8 mouse cellular contexts compared by ENCODE assay signal in the genomic region with DNA sequence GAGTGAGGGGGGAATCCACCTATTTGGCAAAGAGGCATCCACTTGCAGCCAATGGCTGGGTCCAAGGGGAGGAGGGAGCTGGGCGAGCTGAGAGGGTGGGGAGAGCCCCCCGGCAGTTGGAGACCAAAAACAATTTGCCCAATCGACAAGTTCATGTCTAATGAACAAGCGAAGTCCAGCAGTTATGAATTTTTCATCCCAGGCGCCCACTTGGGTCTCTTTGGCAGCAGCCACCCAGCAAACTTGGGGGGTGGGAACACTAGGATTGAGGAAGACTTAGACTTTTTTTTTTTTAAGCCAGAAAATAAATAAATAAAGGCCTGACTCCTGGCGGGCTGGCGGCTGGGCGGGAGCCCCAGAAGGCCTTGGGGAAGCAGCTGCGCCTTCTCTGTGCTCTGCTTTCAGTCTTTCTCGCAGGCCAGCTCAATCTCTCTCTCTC. TPM values are rescaled to one million over a fixed set of nuclear protein-coding genes. Genes with fewer than 3 reads are reported as not detected.
DNase-seq lines count a peak whose midpoint lies in the region; ATAC-seq and TF ChIP-seq lines count a peak whose summit lies in the region.

No protein-coding gene starts in this region.

- peaks cover 23% of the 10 kb centered on the region for H3K27me3 ChIP-seq in forebrain, embryonic 14.5 days (replicated peaks; ENCODE audit: control insufficient read depth, insufficient read depth, low read length)
- H3K27me3 ChIP-seq in hindbrain, embryonic 13.5 days: peaks cover 94% of the 10 kb centered on the region
- H3K27me3 ChIP-seq in testis, adult 2 months (ENCODE audit: control insufficient read depth, insufficient read depth, low read length): no peaks in the 10 kb centered on the region

- H3K27ac ChIP-seq in forebrain, embryonic 14.5 days (ENCODE audit: low read depth, low read length): peak overlapping the region; percentile 97
- H3K27ac ChIP-seq in hindbrain, embryonic 13.5 days: peak overlapping the region; percentile 91
- H3K27ac ChIP-seq in testis, adult 2 months (ENCODE audit: control insufficient read depth, insufficient read depth, low read depth, low read length): peak overlapping the region; percentile 55; the same call in 1 of the 2 replicates

- H3K4me1 ChIP-seq in forebrain, embryonic 14.5 days (ENCODE audit: control insufficient read depth, insufficient read depth, low read length): peaks cover 43% of the 10 kb centered on the region
- peaks cover 65% of the 10 kb centered on the region for H3K4me1 ChIP-seq in hindbrain, embryonic 13.5 days (replicated peaks)
- peaks cover 23% of the 10 kb centered on the region for H3K4me1 ChIP-seq in testis, adult 2 months (ENCODE audit: control insufficient read depth, insufficient read depth, low read length)

- peak overlapping the region; percentile 17; the same call in 1 of the 2 replicates for H3K4me3 ChIP-seq in forebrain, embryonic 14.5 days (ENCODE audit: low read depth, low read length)
- no peak overlapping the region for H3K4me3 ChIP-seq in hindbrain, embryonic 13.5 days
- no peak overlapping the region for H3K4me3 ChIP-seq in testis, adult 2 months (ENCODE audit: control insufficient read depth, low read depth, low read length)

- peak; percentile 56 for DNase-seq in layer of hippocampus, adult 9-11 months
- DNase-seq in layer of hippocampus, adult 9-10 months (ENCODE audit: low spot score): no peak
- peak; percentile 77 for DNase-seq in adipocyte (ENCODE audit: low spot score)
- DNase-seq in forebrain, embryonic 14.5 days (ENCODE audit: low spot score): peak; percentile 92
- peak; percentile 51 for DNase-seq in lung, postnatal 36 days
- DNase-seq in spleen, postnatal 10 days (ENCODE audit: low spot score in 2 of 2): no peak

- peaks cover 3% of the 10 kb centered on the region; the same call in 1 of the 2 replicates for H3K36me3 ChIP-seq in forebrain, embryonic 14.5 days (ENCODE audit: control insufficient read depth, insufficient read depth, low read length)
- no peaks in the 10 kb centered on the region for H3K36me3 ChIP-seq in hindbrain, embryonic 13.5 days
- H3K36me3 ChIP-seq in testis, adult 2 months (ENCODE audit: control insufficient read depth, insufficient read depth, low read length): no peaks in the 10 kb centered on the region

- TF ChIP-seq POLR2A in testis, adult 2 months (IDR thresholded peaks at IDR 0.05; ENCODE audit: control insufficient read depth, low read depth, low read length): no peak

- H3K4me2 ChIP-seq in forebrain, embryonic 14.5 days (ENCODE audit: low read length): peak overlapping the region; percentile 56
- H3K4me2 ChIP-seq in hindbrain, embryonic 13.5 days: peak overlapping the region; percentile 49

- peak overlapping the region; percentile 68 for H3K9ac ChIP-seq in forebrain, embryonic 14.5 days (ENCODE audit: low read length)
- H3K9ac ChIP-seq in hindbrain, embryonic 13.5 days: no peak overlapping the region

- ATAC-seq in forebrain, embryonic 14.5 days: peak; percentile 73
- ATAC-seq in hindbrain, embryonic 13.5 days (ENCODE audit: low FRiP score): peak; percentile 63; the same call in 1 of the 2 replicates

- no peaks in the 10 kb centered on the region for H3K9me3 ChIP-seq in forebrain, embryonic 14.5 days (replicated peaks; ENCODE audit: control insufficient read depth, low read length)
- no peaks in the 10 kb centered on the region for H3K9me3 ChIP-seq in hindbrain, embryonic 13.5 days

- no peak for TF ChIP-seq CTCF in testis, adult 2 months (IDR thresholded peaks at IDR 0.05; ENCODE audit: control insufficient read depth, insufficient read depth, insufficient replicate concordance, low read depth, low read length)

- WGBS in forebrain, embryonic 14.5 days: under 1% methylated on average over 10 of the region's 10 CpGs
- WGBS in hindbrain, embryonic 13.5 days: 0% methylated on average over 10 of the region's 10 CpGs

RNA-seq across cellular contexts. Expression of a gene that starts 25.7 kb away (rescaled TPM):
- polyA plus RNA-seq in forebrain, embryonic 14.5 days (2014; fragmentation: Nextera tagmentation; extraction: Ambion mirVana): 237 and 318 TPM in 2 replicates
- polyA plus RNA-seq in hindbrain, embryonic 13.5 days (2015; fragmentation: Nextera tagmentation; extraction: Ambion mirVana): 35.3 and 44.1 TPM in 2 replicates
- 4.3 and 5.0 TPM in 2 replicates for polyA plus RNA-seq in testis, adult 2 months (2012; rRNA removed)

RNA-seq across cellular contexts. Expression of a gene that starts 48.1 kb away (rescaled TPM):
- 8.6 and 9.4 TPM in 2 replicates for polyA plus RNA-seq in forebrain, embryonic 14.5 days (2014; fragmentation: Nextera tagmentation; extraction: Ambion mirVana)
- polyA plus RNA-seq in hindbrain, embryonic 13.5 days (2015; fragmentation: Nextera tagmentation; extraction: Ambion mirVana): 10.8 and 11.5 TPM in 2 replicates
- 27.1 and 29.7 TPM in 2 replicates for polyA plus RNA-seq in testis, adult 2 months (2012; rRNA removed)

RNA-seq across cellular contexts. Expression of a gene that starts 51.7 kb away (rescaled TPM):
- polyA plus RNA-seq in forebrain, embryonic 14.5 days (2014; fragmentation: Nextera tagmentation; extraction: Ambion mirVana): 1.5 and 1.7 TPM in 2 replicates
- 1.0 and 2.3 TPM in 2 replicates for polyA plus RNA-seq in hindbrain, embryonic 13.5 days (2015; fragmentation: Nextera tagmentation; extraction: Ambion mirVana)
- polyA plus RNA-seq in testis, adult 2 months (2012; rRNA removed): 0.32 TPM in 2 replicates

RNA-seq across cellular contexts. Expression of a gene that starts 56.8 kb away (rescaled TPM):
- polyA plus RNA-seq in forebrain, embryonic 14.5 days (2014; fragmentation: Nextera tagmentation; extraction: Ambion mirVana): 35.2 and 41.3 TPM in 2 replicates
- 37.3 and 37.8 TPM in 2 replicates for polyA plus RNA-seq in hindbrain, embryonic 13.5 days (2015; fragmentation: Nextera tagmentation; extraction: Ambion mirVana)
- polyA plus RNA-seq in testis, adult 2 months (2012; rRNA removed): 9.4 and 12.0 TPM in 2 replicates

Comparison
In these comparisons a context has a peak if more than half of its experiments do, and no peak if none do; other contexts are left out.
1. DNase-seq: peak in layer of hippocampus, adult 9-11 months (single experiment), adipocyte (single experiment), forebrain, embryonic 14.5 days (single experiment) and lung, postnatal 36 days (single experiment); none in layer of hippocampus, adult 9-10 months (single experiment) and spleen, postnatal 10 days (0 of 2).
2. Peak in every context shown above with its lines, with median percentiles within 50 percentile points of each other: H3K27ac ChIP-seq.